Mouse (Mus musculus) stomach, embryonic 16.5 days (tissue): Measurements from ENCODE around the gene Rbfox2. TPM values are rescaled to one million over a fixed set of nuclear protein-coding genes. Genes with fewer than 3 reads are reported as not detected.

Experiments
- ATAC-seq: fragments of 200-750 bp; cut with Nextera tagmentation; 2 replicates; pipeline ENCODE4 v1.8.0; 2017; ENCODE audit warnings: moderate number of reproducible peaks, moderate TSS enrichment; ENCODE audit not compliant: insufficient read depth, low FRiP score
- H3K27ac ChIP-seq: fragments of 300-500 bp; sonication (generic); 2 replicates; pipeline ENCODE4 v1.5.1; 2014; ENCODE audit warnings: low read length
- H3K27me3 ChIP-seq: fragments of 300-500 bp; sonication (generic); 2 replicates; pipeline ENCODE4 v1.6.1; 2014; ENCODE audit warnings: low read length, control low read depth, mixed read lengths; ENCODE audit not compliant: control insufficient read depth, insufficient read depth
- H3K36me3 ChIP-seq: fragments of 300-500 bp; sonication (generic); 2 replicates; pipeline ENCODE4 v1.6.1; 2014; ENCODE audit warnings: low read length; ENCODE audit not compliant: control insufficient read depth, insufficient read depth
- H3K4me1 ChIP-seq: fragments of 300-500 bp; sonication (generic); 2 replicates; pipeline ENCODE4 v1.6.1; 2014; ENCODE audit warnings: low read length, control low read depth, mixed read lengths; ENCODE audit not compliant: control insufficient read depth, insufficient read depth
- H3K4me2 ChIP-seq: fragments of 300-500 bp; sonication (generic); 2 replicates; pipeline ENCODE4 v1.6.1; 2014; ENCODE audit warnings: low read depth, low read length, mixed read lengths
- H3K4me3 ChIP-seq: fragments of 300-500 bp; sonication (generic); replicated peaks from 2 replicates; pipeline ENCODE4 v1.5.1; 2014; ENCODE audit warnings: mild to moderate bottlenecking, low read length
- H3K9ac ChIP-seq: fragments of 300-500 bp; sonication (generic); 2 replicates; pipeline ENCODE4 v1.6.1; 2014; ENCODE audit warnings: low read length
- H3K9me3 ChIP-seq: fragments of 300-500 bp; sonication (generic); replicated peaks from 2 replicates; pipeline ENCODE4 v1.6.1; 2016; ENCODE audit warnings: low read length, control low read depth; ENCODE audit not compliant: control insufficient read depth
- WGBS: fragments of 180-500 bp; shearing (Covaris S2); extraction: QIAGEN DNeasy Blood & Tissue Kit; methylation state at CpG from one replicate; pipeline ENCODE4 v1.1.7; 2014; 5-methylcytosine and 5-hydroxymethylcytosine counted together
- polyA plus RNA-seq: library from polyadenylated mRNA; unstranded; fragments of >200 nt; fragmentation: Nextera tagmentation; extraction: Ambion mirVana; gene quantifications from 2 replicates; pipeline ENCODE4 v1.2.1, GENCODE M21; 2015

Rbfox2 gene
- polyA plus RNA-seq, 1 experiment from 2014 or later, result 55.7 TPM

- no peak overlapping the region for H3K27ac ChIP-seq
- WGBS, result 74% methylated on average over 3 of the region's 3 CpGs
- H3K4me2 ChIP-seq, result no peak overlapping the region
- no peaks in the 10 kb centered on the region for H3K27me3 ChIP-seq
- H3K4me3 ChIP-seq, result no peak overlapping the region
- H3K36me3 ChIP-seq, result no peaks in the 10 kb centered on the region
- ATAC-seq, result no peak
- H3K9ac ChIP-seq, result no peak overlapping the region
- H3K9me3 ChIP-seq, result no peaks in the 10 kb centered on the region
- peaks cover 26% of the 10 kb centered on the region for H3K4me1 ChIP-seq
These were observed 266.0 kb downstream of the Rbfox2 start for GRCm38 (mm10) chr15:77040784-77041183.

- no peak overlapping the region for H3K27ac ChIP-seq
- WGBS, result 77% methylated on average over 8 of the region's 9 CpGs
- peaks cover 29% of the 10 kb centered on the region for H3K4me1 ChIP-seq
- no peak for ATAC-seq
- no peak overlapping the region for H3K4me2 ChIP-seq
- no peak overlapping the region for H3K4me3 ChIP-seq
- no peaks in the 10 kb centered on the region for H3K36me3 ChIP-seq
- H3K9ac ChIP-seq, result no peak overlapping the region
- H3K27me3 ChIP-seq, result no peaks in the 10 kb centered on the region
- no peaks in the 10 kb centered on the region for H3K9me3 ChIP-seq
These were observed 267.5 kb downstream of the Rbfox2 start for GRCm38 (mm10) chr15:77039211-77039700.

- 9% methylated on average over 11 of the region's 11 CpGs for WGBS
- peaks cover 29% of the 10 kb centered on the region for H3K4me1 ChIP-seq
- no peaks in the 10 kb centered on the region for H3K36me3 ChIP-seq
- H3K27me3 ChIP-seq, result no peaks in the 10 kb centered on the region
- H3K9me3 ChIP-seq, result no peaks in the 10 kb centered on the region
- no peak overlapping the region for H3K4me3 ChIP-seq
- peak overlapping the region; percentile 65 for H3K9ac ChIP-seq
- H3K27ac ChIP-seq, result peak overlapping the region; percentile 100
- ATAC-seq, result peak; percentile 87
- H3K4me2 ChIP-seq, result peak overlapping the region; percentile 30
These were observed 269.3 kb downstream of the Rbfox2 start for GRCm38 (mm10) chr15:77037278-77038161.

- H3K27me3 ChIP-seq, result no peaks in the 10 kb centered on the region
- WGBS, result 16% methylated on average over 2 of the region's 2 CpGs
- no peaks in the 10 kb centered on the region for H3K36me3 ChIP-seq
- H3K9me3 ChIP-seq, result no peaks in the 10 kb centered on the region
- H3K9ac ChIP-seq, result peak overlapping the region; percentile 65
- H3K27ac ChIP-seq, result peak overlapping the region; percentile 100
- no peak overlapping the region for H3K4me3 ChIP-seq
- H3K4me1 ChIP-seq, result peaks cover 29% of the 10 kb centered on the region
- peak overlapping the region; percentile 30 for H3K4me2 ChIP-seq
- ATAC-seq, result peak; percentile 67
These were observed 269.9 kb downstream of the Rbfox2 start for GRCm38 (mm10) chr15:77036989-77037277.

GRCm38 (mm10) chr15:77036320-77036988, 270.4 kb downstream of the Rbfox2 start:
- peak; percentile 85 for ATAC-seq
- WGBS, result 48% methylated on average over 11 of the region's 11 CpGs
- Histone ChIP-seq H3K4me2 (peak overlapping the region; percentile 30; the same call in 1 of the 2 replicates), H3K4me3 (no peak overlapping the region), H3K4me1 (peaks cover 29% of the 10 kb centered on the region), H3K27me3 (no peaks in the 10 kb centered on the region), H3K36me3 (no peaks in the 10 kb centered on the region), H3K9me3 (no peaks in the 10 kb centered on the region), H3K27ac (peak overlapping the region; percentile 100), H3K9ac (peak overlapping the region; percentile 65)

- ATAC-seq, result no peak
- Histone ChIP-seq H3K36me3 (no peaks in the 10 kb centered on the region), H3K9ac (peak overlapping the region; percentile 5; the same call in 1 of the 2 replicates), H3K4me3 (no peak overlapping the region), H3K4me2 (no peak overlapping the region), H3K27me3 (no peaks in the 10 kb centered on the region), H3K9me3 (no peaks in the 10 kb centered on the region), H3K4me1 (peaks cover 29% of the 10 kb centered on the region), H3K27ac (peak overlapping the region; percentile 100)
- 57% methylated on average over 3 of the region's 3 CpGs for WGBS
These were observed 271.2 kb downstream of the Rbfox2 start for GRCm38 (mm10) chr15:77035643-77036042.

- no peaks in the 10 kb centered on the region for H3K9me3 ChIP-seq
- H3K27ac ChIP-seq, result no peak overlapping the region
- no peak for ATAC-seq
- H3K36me3 ChIP-seq, result no peaks in the 10 kb centered on the region
- 78% methylated on average over 6 of the region's 6 CpGs for WGBS
- no peak overlapping the region for H3K9ac ChIP-seq
- peaks cover 29% of the 10 kb centered on the region for H3K4me1 ChIP-seq
- H3K4me3 ChIP-seq, result no peak overlapping the region
- H3K27me3 ChIP-seq, result no peaks in the 10 kb centered on the region
- H3K4me2 ChIP-seq, result no peak overlapping the region
These were observed 272.3 kb downstream of the Rbfox2 start for GRCm38 (mm10) chr15:77034526-77034925.

- no peak overlapping the region for H3K4me2 ChIP-seq
- H3K9ac ChIP-seq, result no peak overlapping the region
- peaks cover 20% of the 10 kb centered on the region; the same call in 1 of the 2 replicates for H3K4me1 ChIP-seq
- no peak overlapping the region for H3K4me3 ChIP-seq
- WGBS, result 72% methylated on average over 3 of the region's 3 CpGs
- no peak for ATAC-seq
- no peaks in the 10 kb centered on the region for H3K27me3 ChIP-seq
- no peaks in the 10 kb centered on the region for H3K9me3 ChIP-seq
- no peak overlapping the region for H3K27ac ChIP-seq
- H3K36me3 ChIP-seq, result no peaks in the 10 kb centered on the region
These were observed 275.5 kb downstream of the Rbfox2 start for GRCm38 (mm10) chr15:77031271-77031670.
